Mouse (Mus musculus): ENCODE data around the gene Map2k2.
A peak's percentile ranks its signal among the peaks of the same experiment; 100 is the strongest.

The Map2k2 gene

GRCm38 (mm10) chr10:81106113-81106721, 502 bp downstream of the Map2k2 start:
- DNase-seq: peak; percentile 80

- no peak for DNase-seq
Observed at GRCm38 (mm10) chr10:81112946-81113345, 7.2 kb downstream of the Map2k2 start.

- DNase-seq: no peak
Observed at GRCm38 (mm10) chr10:81119625-81120024, 13.9 kb downstream of the Map2k2 start.

- no peak for DNase-seq
Observed at GRCm38 (mm10) chr10:81120650-81121049, 14.9 kb downstream of the Map2k2 start.

DNA sequence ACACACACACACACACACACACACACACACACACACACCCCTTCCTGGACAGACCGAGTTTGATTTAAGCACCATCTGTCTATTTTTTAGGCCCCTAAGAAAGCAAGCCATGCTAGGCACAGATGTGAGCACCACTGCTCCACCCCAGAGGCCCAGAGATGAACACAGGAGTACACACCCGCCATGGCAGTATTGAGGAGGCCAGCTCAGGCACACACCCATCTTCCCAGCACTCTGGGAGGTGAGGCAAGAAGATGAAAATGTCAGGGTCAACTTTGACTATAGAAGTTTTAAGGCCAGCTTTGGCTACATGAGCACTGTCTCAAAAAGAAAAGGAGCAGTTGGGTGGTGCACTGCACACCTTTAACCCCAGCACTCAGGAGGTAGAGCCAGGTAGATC, 17.2 kb downstream of the Map2k2 start:
- no peak for DNase-seq

DNA sequence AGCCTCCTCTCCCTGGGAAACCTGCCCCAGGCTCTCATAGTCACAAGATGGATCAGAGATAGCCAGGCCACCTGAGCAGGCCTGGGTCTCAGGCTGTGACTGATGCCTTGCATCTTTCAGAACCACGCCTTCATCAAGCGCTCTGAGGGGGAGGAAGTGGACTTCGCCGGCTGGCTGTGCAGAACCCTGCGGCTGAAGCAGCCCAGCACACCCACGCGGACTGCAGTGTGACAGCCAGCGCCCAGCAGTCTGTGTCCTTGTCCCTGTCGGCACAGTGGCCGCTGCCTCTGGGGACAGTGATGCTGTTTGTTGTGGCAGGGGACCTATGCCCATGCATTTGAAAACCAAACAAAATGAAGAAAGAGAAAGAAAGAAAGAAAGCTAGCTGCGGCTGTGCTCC, 17.8 kb downstream of the Map2k2 start:
- no peak for DNase-seq

DNA sequence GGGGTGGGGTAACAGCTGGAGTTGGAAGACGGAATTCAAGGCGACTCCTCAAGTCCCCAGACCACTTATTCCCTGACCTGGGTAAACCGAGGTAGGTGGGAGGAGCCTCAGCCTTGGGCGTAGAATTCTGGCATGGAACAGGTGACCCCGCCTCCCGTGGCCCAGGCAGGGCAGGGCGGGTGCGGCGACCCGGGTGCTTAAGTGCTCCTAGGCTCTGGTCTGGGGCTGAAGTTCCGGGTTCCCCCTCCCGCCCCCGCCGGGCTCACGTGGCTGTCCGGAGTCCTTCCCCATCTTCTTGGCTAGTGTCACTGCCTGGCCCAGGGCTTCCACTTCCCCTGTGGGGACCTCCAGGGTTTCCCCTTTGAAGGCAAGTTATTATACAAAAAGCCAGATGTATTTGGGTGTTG, 28.5 kb downstream of the Map2k2 start:
- DNase-seq: no peak

DNA sequence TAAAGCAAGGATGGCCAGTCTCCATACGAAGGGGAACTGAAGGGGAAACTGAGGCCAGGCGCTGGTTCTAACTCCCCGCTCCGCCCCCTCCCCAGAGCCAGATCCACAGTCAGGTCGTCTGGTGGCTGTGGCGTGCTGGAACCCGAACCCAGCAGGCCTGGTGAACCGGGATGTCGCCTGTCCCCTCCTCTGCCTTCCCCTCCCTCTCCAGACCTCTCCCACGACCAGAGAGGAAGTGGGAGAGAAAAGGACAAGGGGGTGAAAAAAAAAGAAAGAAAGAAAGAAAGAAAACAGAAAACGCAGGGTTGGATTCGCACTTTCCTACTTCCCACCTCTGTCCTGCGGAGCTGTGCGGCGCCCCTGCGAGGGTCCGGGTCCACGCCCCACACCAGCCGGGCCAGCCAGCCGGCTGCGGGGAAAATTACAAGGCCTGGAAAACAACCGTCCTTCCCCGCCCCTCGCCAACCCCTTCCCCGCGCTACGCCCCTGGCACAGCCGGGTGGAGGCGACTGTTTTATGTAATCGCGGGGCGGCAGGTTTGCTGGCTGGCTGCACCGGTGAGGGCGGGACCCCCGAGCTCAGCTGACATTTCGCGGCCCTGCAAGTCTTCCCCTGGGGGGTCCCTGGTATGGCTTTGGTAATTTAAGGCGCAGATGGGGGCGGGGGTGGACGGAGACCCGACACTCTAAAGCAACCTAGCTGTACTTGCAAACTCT, 29.4 kb downstream of the Map2k2 start, which contains the start of gene Zbtb7a:
Zbtb7a (plus strand) TSS at position 255 of the 716 bp plus-strand sequence.
- DNase-seq: no peak

GRCm38 (mm10) chr10:81135831-81136705, 30.4 kb downstream of the Map2k2 start:
- peak; percentile 77 for DNase-seq

DNA sequence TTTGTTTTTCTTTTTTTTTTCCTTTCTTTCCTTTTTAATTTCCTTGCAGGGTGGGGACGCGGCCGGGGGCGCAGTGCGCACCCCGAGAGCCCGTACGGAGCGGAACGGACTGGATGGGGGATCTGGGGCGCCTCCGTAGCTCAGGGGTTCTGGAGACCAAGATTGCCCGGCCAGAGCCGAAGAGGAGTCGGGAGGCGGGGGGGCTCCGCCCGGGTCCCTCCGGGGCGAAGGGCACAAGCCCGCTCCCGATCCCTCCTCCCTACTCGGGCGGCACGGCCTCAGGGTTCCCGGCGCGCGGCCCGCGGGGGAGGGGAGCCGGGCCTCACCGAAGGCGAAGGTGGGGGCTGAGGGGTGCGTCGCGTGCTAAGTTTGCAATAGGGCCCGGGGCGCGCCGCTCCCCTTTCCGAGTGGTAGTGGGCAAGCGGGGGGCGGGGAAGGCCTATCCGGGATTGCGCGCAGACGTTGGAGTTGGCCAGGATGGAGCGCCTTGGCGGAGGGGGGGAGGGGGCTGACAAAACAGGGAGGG, 31.1 kb downstream of the Map2k2 start:
- DNase-seq: peak; percentile 82

- DNase-seq: peak; percentile 100
Observed at GRCm38 (mm10) chr10:81137252-81138130, 31.8 kb downstream of the Map2k2 start.

- DNase-seq: peak; percentile 60
Observed at GRCm38 (mm10) chr10:81138131-81138782, 32.5 kb downstream of the Map2k2 start.

- DNase-seq: peak; percentile 47
Observed at GRCm38 (mm10) chr10:81138821-81139528, 33.3 kb downstream of the Map2k2 start.

- DNase-seq: no peak
Observed at GRCm38 (mm10) chr10:81139529-81139846, 33.8 kb downstream of the Map2k2 start.

DNA sequence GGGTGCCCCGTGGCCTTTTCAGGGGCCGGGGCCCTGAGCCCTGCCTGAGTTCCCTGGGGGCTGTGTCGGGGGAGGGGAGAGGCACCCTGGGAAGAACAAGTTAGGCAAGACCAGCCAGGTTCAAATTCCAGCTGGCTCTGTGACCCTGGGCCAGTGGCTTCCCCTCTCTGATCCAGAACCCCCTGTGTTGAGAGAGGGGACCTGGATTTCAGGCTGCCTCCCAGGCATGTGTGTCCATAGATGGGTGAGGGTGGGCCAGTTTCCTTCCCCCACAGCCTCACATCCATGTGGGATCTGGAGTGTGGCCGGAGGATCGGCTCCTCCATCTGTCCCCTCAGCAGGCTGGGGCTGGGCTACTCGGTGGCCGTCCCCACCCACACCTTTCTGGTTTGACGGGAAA, 34.3 kb downstream of the Map2k2 start:
- peak; percentile 59 for DNase-seq

GRCm38 (mm10) chr10:81140717-81141454, 35.2 kb downstream of the Map2k2 start:
- peak; percentile 41 for DNase-seq

GRCm38 (mm10) chr10:81141455-81142210, 35.9 kb downstream of the Map2k2 start:
- no peak for DNase-seq

- no peak for DNase-seq
Observed at GRCm38 (mm10) chr10:81142551-81142981, 36.9 kb downstream of the Map2k2 start.

DNA sequence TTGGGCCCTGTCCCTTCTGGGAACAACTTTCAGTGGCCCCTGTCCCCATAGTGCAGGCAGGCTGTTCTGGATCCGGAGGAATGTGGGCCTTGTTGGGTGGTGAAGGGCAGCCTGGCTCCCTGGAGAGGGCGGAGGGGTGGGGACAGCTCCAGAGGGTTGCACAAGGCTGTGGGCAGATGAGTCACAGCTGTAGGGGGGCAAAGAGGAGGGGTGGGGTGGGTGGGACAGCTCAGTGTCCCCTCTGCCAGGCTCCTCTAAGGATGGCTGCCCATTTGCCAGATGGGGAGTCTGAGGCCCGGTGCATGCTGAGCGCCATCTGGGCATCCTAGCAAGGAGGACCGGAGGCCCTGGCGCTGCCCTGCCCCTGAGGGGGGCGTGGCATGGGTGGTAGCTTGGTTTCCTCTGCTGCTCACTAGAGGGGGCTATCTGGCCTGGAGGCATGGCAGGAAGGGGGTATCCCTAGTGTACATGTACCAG, 37.5 kb downstream of the Map2k2 start:
- peak; percentile 66 for DNase-seq
